Mouse (Mus musculus): ENCODE measurements around the gene Gucy2d.

The Gucy2d gene

GRCm38 (mm10) chr7:98439956-98440466, at the start of gene Gucy2d:
Gucy2d (plus strand) TSS chr7:98440416.
- DNase-seq (ENCODE audit: low spot score in 2 of 2): no peak

DNA sequence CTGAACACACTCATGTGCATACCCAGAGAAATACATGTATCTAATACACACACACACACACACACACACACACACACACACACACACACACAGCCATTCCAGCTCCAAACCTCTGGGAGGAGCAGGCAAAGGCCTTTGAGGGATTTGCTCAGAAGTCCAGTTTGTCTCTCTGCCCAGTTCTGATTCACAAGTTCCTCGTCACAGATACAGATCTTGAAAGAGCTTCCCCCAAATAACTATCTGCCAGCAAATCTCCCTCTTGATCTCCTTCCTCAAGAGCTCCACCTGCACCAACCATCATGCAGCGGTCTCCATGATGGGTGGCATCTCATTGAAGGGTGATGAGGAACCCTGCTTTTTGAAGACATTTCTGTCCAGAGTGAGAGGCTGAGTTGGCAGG, 49.7 kb upstream of the Gucy2d start:
- no peak for DNase-seq (ENCODE audit: low spot score in 2 of 2)

DNA sequence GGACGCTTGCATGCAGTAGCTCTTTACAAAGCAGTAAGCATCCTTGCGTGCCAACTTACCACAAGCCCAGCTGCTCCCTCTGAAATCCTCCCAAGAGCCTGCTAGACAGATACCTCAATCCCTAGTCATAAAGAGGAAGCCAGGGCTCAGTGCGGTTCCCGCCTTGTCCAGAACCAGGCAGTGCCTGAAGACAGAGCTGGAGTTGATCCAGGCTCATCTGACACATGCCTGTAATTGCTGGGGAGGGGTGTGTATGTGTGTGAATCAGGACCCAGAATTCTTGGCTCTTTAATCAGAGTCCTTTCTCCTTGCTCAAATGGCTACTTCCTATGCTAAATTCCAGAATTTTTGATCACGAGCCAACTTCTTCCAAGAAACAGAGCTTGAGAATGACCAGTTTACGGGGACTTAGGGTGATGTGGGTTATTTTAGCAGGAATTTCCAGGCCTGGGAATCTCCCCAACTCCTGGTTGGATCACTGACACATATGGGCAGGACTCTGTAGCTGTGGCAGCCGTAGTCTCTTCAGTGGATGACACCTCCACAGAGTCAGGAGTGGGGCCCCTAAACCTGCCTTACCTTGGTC, 48.8 kb upstream of the Gucy2d start:
- no peak for DNase-seq (ENCODE audit: low spot score in 2 of 2)

DNA sequence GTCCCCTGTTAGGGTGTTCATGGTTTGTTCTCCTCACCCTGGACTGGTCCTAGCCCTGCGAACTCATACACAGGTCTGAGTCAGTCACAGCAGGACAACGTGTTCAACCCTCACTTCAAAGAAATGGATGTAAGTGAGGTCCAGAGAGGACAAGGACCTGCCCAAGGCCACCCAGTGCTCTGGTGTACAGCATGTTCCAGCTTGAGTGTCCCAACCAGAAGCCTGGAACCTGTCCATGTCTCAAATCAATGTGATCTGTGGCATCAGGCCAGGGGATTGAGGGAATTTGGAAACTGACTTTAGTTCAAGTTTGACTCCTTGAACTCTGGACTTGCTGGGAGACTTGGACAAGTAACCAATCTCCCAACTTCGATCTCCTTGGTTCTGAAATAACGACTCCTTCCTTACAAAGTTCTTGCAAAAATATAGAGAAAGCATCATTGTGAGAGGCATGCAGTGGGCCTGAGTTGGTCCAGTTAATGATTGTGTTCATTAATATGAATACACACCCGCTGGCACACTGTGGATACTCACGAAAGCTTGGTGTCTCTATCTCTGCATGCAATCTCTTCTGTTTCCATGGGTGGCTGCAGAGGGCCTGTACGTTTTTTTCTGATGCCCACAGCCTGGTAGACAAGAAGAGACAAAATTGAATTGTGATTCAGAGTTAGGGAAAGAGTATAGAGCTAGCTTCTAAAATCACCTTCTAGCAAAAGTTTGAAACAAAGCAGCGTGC, 47.6 kb upstream of the Gucy2d start:
- DNase-seq (ENCODE audit: low spot score in 2 of 2): no peak

- DNase-seq (ENCODE audit: low spot score in 2 of 2): no peak
These were observed 37.3 kb upstream of the Gucy2d start for GRCm38 (mm10) chr7:98402582-98403574.

DNA sequence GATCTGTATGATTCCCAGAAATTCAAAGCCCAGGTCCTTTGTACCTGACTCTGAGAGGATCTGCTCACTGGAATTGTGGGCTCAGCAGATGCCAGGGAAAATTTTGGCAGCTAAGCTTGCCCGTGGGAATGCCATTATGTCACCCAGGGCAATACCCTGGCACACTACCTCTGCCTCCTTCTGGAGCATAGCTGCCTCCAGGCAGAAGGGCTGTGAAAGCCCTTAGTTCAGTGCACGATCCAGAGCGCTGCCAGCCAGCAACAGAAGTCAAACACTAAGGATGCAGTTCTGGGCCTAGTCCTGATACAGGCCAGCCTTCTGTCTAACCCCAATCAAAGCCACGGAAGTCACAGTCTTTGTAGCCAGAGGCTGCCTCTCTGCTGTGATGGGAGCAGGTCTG, 36.2 kb upstream of the Gucy2d start:
- DNase-seq (ENCODE audit: low spot score in 2 of 2): no peak

GRCm38 (mm10) chr7:98407615-98408014, 32.6 kb upstream of the Gucy2d start:
- no peak for DNase-seq (ENCODE audit: low spot score in 2 of 2)

- DNase-seq (ENCODE audit: low spot score in 2 of 2): no peak
These were observed 27.1 kb upstream of the Gucy2d start for GRCm38 (mm10) chr7:98413115-98413514.

GRCm38 (mm10) chr7:98415550-98415949, 24.7 kb upstream of the Gucy2d start:
- DNase-seq (ENCODE audit: low spot score in 2 of 2): no peak

DNA sequence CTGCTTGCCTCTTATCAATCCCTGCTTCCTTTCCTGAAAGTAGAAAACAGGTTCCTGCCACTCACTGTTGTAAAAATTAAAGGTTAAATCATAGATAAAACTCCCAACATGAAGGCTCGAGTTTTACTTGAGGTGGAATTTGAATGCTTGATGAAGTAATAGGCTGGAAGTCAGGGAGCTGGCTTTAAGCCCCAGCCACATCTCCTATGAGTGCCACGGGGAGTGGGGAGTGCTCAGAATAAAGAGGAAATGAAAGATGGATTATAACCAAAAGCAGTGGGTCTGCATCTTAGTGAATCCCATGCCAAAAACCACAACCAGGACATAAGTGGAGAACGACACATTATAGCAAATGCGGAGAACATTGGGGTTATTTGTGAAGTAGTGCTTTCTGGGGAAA, 24.2 kb upstream of the Gucy2d start:
- no peak for DNase-seq (ENCODE audit: low spot score in 2 of 2)

DNA sequence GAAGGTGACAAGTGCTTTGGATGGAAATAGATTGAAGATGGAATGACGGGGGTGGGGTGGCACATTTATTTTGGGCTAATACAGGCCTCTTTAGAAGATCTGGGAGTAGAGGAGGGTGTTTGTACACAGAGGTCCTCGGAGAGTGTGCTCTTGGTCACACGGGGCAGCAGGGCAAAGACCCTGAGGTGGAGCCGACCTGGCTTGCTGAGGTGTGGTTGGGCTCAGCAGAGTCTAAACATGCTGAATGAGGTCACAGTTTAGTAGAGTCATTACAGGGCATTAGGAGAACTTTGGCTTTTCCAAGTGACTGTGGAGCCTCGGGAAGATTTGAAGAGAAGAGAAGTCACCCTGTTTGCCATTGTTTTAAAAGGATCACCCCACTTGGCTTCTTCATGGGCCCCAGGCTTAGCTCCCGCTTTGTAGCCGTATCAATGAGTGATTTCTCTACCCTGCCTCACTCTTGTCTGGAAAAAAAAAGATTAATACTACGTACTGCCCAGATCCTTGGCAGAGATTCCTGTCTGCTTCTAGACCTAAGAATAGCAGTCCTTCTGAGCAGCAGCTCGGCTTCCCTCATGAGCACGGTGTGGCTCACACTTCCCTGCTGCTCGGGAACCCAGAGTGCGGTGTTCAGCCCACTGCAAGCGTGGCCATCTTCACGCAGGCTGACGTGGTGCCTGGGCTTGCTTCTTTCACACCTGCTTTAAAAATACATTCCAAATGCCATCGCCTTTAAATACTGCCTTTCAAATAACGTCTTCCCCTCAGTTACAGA, 22.0 kb upstream of the Gucy2d start:
- peak; percentile 77 to 79 for DNase-seq (ENCODE audit: low spot score in 2 of 2)

- no peak for DNase-seq (ENCODE audit: low spot score in 2 of 2)
These were observed 20.9 kb upstream of the Gucy2d start for GRCm38 (mm10) chr7:98419366-98419765.

GRCm38 (mm10) chr7:98423546-98423945, 16.7 kb upstream of the Gucy2d start:
- DNase-seq (ENCODE audit: low spot score in 2 of 2): no peak

- DNase-seq (ENCODE audit: low spot score in 2 of 2): no peak
These were observed 15.8 kb upstream of the Gucy2d start for GRCm38 (mm10) chr7:98424396-98424795.

DNA sequence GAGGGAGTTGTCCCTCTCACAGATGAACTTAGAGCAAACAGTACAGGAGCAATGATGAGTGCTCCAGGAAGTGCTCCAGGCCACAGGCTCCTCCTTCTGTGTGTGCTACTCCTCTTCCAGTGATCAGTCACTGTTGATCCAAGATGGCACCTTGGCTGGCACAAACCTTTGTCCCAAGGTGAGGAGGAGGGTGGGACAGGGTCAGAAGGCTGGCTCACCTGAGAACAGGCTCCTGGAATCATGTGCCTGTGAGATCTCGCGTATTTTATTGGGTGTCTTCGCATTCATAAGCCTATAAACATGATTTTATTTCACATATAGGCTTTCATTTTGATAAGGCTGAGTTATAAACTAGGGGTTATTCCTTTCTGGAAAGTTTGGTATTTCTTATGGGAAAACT, 14.7 kb upstream of the Gucy2d start:
- no peak for DNase-seq (ENCODE audit: low spot score in 2 of 2)

- no peak for DNase-seq (ENCODE audit: low spot score in 2 of 2)
These were observed 13.6 kb upstream of the Gucy2d start for GRCm38 (mm10) chr7:98426641-98427040.

DNA sequence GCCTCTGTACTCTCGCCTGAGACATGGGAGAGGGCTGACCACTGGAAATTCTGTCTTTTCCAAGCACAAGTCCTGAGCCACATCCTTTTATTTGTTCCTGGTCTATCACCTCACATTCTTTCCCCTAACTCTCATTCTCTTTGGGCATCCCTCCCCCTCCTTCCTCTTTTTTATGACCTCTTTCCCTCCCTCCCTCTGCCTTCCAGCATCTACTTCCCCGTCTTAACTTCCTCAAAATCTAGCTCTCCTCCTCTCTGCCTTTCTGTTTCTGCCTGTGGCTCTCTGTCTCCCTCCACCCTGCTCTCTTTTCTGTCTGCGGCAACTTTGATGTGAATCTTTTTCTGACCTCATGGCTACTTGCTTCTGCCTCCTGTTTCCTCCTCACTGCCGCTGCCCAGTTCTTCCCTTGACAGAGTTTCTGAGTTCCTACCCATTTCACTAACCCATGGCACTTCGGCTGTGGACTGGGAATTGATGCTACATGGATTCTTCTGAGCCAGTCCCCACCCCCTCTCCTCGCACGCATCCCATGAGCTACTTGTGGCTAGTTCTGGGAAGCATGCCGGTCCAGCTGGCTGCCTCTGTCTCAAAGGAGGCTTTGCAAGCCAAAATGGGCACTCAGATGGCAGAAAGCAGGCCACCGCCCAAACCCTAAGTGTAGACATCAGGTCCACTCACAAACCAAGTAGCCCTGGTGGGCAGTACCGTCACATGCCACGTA, 12.9 kb upstream of the Gucy2d start:
- DNase-seq (ENCODE audit: low spot score in 2 of 2): no peak

DNA sequence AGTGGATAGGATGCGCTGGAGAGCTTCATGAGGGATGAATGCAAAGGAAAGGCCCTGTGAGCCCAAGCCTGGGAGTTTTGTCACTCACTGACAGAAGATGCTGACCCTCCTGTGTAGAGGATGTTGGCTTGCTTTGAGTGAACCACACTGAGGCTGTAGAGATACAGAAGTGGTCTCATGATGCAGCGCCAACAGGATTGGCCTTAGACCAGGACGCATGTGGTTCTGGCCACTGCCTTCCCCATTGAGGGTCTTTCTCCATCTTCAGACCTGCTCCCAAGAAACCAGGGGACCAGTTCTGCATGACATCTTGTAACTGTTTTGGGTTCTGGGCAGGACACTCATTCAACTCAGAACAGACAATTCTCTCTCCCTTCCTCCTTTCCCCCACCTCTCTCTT, 10.6 kb upstream of the Gucy2d start:
- no peak for DNase-seq (ENCODE audit: low spot score in 2 of 2)

DNA sequence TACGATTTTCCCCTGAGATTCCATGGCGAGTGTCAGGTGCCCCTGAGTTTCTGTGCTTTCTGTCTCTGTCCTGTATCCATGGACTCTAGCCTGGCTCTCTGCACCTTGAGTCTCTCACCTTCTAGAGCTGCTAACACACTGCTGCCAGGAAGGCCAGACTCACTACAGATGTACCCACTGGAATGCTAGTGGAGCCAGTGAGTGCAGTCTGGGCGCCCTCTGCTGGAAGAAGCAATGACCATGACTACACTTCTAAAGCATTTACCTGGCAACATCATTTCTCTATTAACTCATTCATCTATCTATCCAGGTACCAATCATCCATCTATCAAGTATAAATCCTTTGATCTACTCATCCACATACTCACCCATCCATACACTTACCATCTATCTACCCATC, 9.4 kb upstream of the Gucy2d start:
- peak; percentile 31 to 44 for DNase-seq (ENCODE audit: low spot score in 2 of 2)

- DNase-seq (ENCODE audit: low spot score in 2 of 2): no peak
These were observed 2.6 kb upstream of the Gucy2d start for GRCm38 (mm10) chr7:98437629-98438028.

- DNase-seq (ENCODE audit: low spot score in 2 of 2): no peak
These were observed 6.7 kb downstream of the Gucy2d start for GRCm38 (mm10) chr7:98446873-98447272.
